7 mouse cellular contexts compared by ENCODE assay signal in the genomic region with DNA sequence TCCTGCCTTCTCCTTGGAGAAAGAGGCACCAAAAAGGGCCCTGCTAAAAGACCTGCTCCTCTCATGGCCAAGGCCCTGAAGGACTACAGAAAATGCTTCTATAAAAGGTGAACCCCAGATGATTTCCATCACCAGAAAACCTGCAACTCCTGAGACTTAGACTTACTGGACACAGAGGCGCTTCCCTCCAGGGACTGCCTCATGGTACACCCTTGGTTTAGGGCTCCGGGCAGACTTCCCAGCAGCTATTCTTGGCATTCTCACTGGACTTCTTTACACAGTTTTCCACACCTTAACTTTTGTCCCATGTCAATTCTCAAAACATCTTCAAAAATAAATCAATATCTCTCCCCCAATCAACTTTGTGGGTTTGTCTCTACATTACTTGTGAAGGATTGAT.
DNase-seq lines count a peak whose midpoint lies in the region; ATAC-seq and TF ChIP-seq lines count a peak whose summit lies in the region.
"Not testable (repeated sequence)": the region's sequence is repeated elsewhere in the genome, so short reads cannot be mapped to it uniquely, and the experiment has no call there.

No protein-coding gene starts in this region.

- 92% methylated on average over 2 of the region's 2 CpGs for WGBS in embryonic facial prominence, embryonic 10.5 days
- 86% methylated on average over 2 of the region's 2 CpGs for WGBS in heart, embryonic 10.5 days
- WGBS in limb, embryonic 10.5 days, result 87% methylated on average over 2 of the region's 2 CpGs
- 71% methylated on average over 2 of the region's 2 CpGs for WGBS in liver, postnatal 0 days (ENCODE audit: insufficient replicate concordance)
- WGBS in midbrain, embryonic 14.5 days, result 90% methylated on average over 2 of the region's 2 CpGs

- H3K27ac ChIP-seq in MEL (ENCODE audit: control insufficient read depth, low read depth, low read length); embryonic facial prominence, embryonic 10.5 days (replicated peaks); heart, embryonic 10.5 days; limb, embryonic 10.5 days; liver, postnatal 0 days (ENCODE audit: low read depth); midbrain, embryonic 14.5 days (replicated peaks; ENCODE audit: low read depth, low read length): not testable (repeated sequence)

- H3K4me1 ChIP-seq in MEL (ENCODE audit: control insufficient read depth in 1 of 2, insufficient read depth in 2 of 2, low read length in 2 of 2); embryonic facial prominence, embryonic 10.5 days; heart, embryonic 10.5 days; limb, embryonic 10.5 days; liver, postnatal 0 days (ENCODE audit: insufficient read depth); midbrain, embryonic 14.5 days (ENCODE audit: control insufficient read depth, insufficient read depth, low read length): not testable (repeated sequence)

- TF ChIP-seq RAD21 in MEL (IDR thresholded peaks at IDR 0.05; ENCODE audit: low read depth, low read length), result not testable (repeated sequence)

- not testable (repeated sequence) for TF ChIP-seq POLR2A in MEL (IDR thresholded peaks at IDR 0.05; ENCODE audit: control insufficient read depth in 1 of 2, insufficient read depth in 1 of 2, low read depth in 1 of 2, low read length in 2 of 2, poor library complexity in 1 of 2)

- TF ChIP-seq CTCF in MEL (IDR thresholded peaks at IDR 0.05 in 2 of 3, conservative IDR thresholded peaks at IDR 0.05 in 1 of 3; ENCODE audit: control insufficient read depth in 1 of 3, insufficient read depth in 1 of 3, low read depth in 2 of 3, low read length in 3 of 3, poor library complexity in 1 of 3, severe bottlenecking in 1 of 3); liver, postnatal 0 days (IDR thresholded peaks at IDR 0.05; ENCODE audit: low read depth): not testable (repeated sequence)

- not testable (repeated sequence) for H3K4me3 ChIP-seq in MEL (ENCODE audit: control insufficient read depth in 1 of 2, insufficient read depth in 1 of 2, low read depth in 2 of 2, low read length in 2 of 2); embryonic facial prominence, embryonic 10.5 days; heart, embryonic 10.5 days; limb, embryonic 10.5 days; liver, postnatal 0 days (ENCODE audit: low read depth, low read length); midbrain, embryonic 14.5 days (replicated peaks; ENCODE audit: low read depth, low read length)

- not testable (repeated sequence) for H3K9ac ChIP-seq in MEL (ENCODE audit: control insufficient read depth, low read depth, low read length, poor library complexity, severe bottlenecking); liver, postnatal 0 days (replicated peaks); midbrain, embryonic 14.5 days (replicated peaks; ENCODE audit: low read length)

- peak; percentile 3 for DNase-seq in MEL (ENCODE audit: low read depth, low spot score)
- peak; percentile 11 for DNase-seq in embryonic facial prominence, embryonic 10.5 days (ENCODE audit: low spot score)
- peak; percentile 80 for DNase-seq in heart, embryonic 10.5 days (ENCODE audit: low spot score)
- peak; percentile 44 for DNase-seq in limb, embryonic 10.5 days (ENCODE audit: low spot score)
- DNase-seq in liver, postnatal 0 days, result peak; percentile 41
- DNase-seq in midbrain, embryonic 14.5 days, result peak; percentile 12
- DNase-seq in retina, postnatal 1 day, result peak; percentile 15

- not testable (repeated sequence) for H3K36me3 ChIP-seq in MEL (ENCODE audit: control insufficient read depth in 1 of 2, insufficient read depth in 2 of 2, low read length in 2 of 2); embryonic facial prominence, embryonic 10.5 days (replicated peaks); heart, embryonic 10.5 days; limb, embryonic 10.5 days; liver, postnatal 0 days (replicated peaks; ENCODE audit: insufficient read depth, low read length); midbrain, embryonic 14.5 days (ENCODE audit: control insufficient read depth, insufficient read depth, low read length)

- ATAC-seq in liver, postnatal 0 days; midbrain, embryonic 14.5 days (ENCODE audit: low FRiP score, low TSS enrichment): not testable (repeated sequence)

- H3K9me3 ChIP-seq in MEL (replicated peaks; ENCODE audit: insufficient read depth, low read length); embryonic facial prominence, embryonic 10.5 days; heart, embryonic 10.5 days; limb, embryonic 10.5 days (replicated peaks); liver, postnatal 0 days (ENCODE audit: low read length); midbrain, embryonic 14.5 days (ENCODE audit: control insufficient read depth, low read length): not testable (repeated sequence)

- H3K79me2 ChIP-seq in MEL (ENCODE audit: control insufficient read depth, insufficient read depth, low read length, poor library complexity), result not testable (repeated sequence)

- H3K27me3 ChIP-seq in MEL (ENCODE audit: control insufficient read depth in 1 of 2, insufficient read depth in 2 of 2, low read length in 2 of 2); embryonic facial prominence, embryonic 10.5 days (replicated peaks; ENCODE audit: low read depth, poor library complexity, severe bottlenecking); heart, embryonic 10.5 days (ENCODE audit: insufficient read depth, poor library complexity, severe bottlenecking); limb, embryonic 10.5 days (ENCODE audit: low read depth, poor library complexity, severe bottlenecking); liver, postnatal 0 days (ENCODE audit: insufficient read depth, low read length); midbrain, embryonic 14.5 days (ENCODE audit: control insufficient read depth, insufficient read depth, low read length): not testable (repeated sequence)

- H3K4me2 ChIP-seq in liver, postnatal 0 days (ENCODE audit: low read depth, low read length); midbrain, embryonic 14.5 days (ENCODE audit: low read length): not testable (repeated sequence)

- TF ChIP-seq EP300 in MEL (IDR thresholded peaks at IDR 0.05; ENCODE audit: low read depth in 1 of 2, low read length in 2 of 2); liver, postnatal 0 days (IDR thresholded peaks at IDR 0.05; ENCODE audit: low read depth): not testable (repeated sequence)

Comparison
In these comparisons a context has a peak if more than half of its experiments do, and no peak if none do; other contexts are left out.
1. DNase-seq: peak in every context shown above with its lines; median percentile 80 in heart, embryonic 10.5 days; 44 in limb, embryonic 10.5 days; 41 in liver, postnatal 0 days; 15 in retina, postnatal 1 day; 12 in midbrain, embryonic 14.5 days; 11 in embryonic facial prominence, embryonic 10.5 days; 3 in MEL.